Mouse (Mus musculus) naive thymus-derived CD4-positive, alpha-beta T cell, adult 2 months (primary cell): ENCODE results near the gene Ssrp1.

Source experiments
- DNase-seq: peaks from one replicate; pipeline ENCODE4 v3.0.0-alpha.2; 2011; ENCODE audit warnings: low read depth

Gene Ssrp1

GRCm38 (mm10) chr2:85073751-85074150, 36.7 kb downstream of the Ssrp1 start:
- DNase-seq = no peak

- DNase-seq = no peak
These were observed 51.9 kb downstream of the Ssrp1 start for GRCm38 (mm10) chr2:85088716-85089646.

GRCm38 (mm10) chr2:85091325-85091724, 54.3 kb downstream of the Ssrp1 start:
- DNase-seq = no peak

- no peak for DNase-seq
These were observed 56.3 kb downstream of the Ssrp1 start for GRCm38 (mm10) chr2:85093376-85093775.

GRCm38 (mm10) chr2:85095906-85096305, 58.9 kb downstream of the Ssrp1 start:
- DNase-seq = no peak
